Mouse (Mus musculus): Measurements from ENCODE around the gene Kcnq1.

DNA sequence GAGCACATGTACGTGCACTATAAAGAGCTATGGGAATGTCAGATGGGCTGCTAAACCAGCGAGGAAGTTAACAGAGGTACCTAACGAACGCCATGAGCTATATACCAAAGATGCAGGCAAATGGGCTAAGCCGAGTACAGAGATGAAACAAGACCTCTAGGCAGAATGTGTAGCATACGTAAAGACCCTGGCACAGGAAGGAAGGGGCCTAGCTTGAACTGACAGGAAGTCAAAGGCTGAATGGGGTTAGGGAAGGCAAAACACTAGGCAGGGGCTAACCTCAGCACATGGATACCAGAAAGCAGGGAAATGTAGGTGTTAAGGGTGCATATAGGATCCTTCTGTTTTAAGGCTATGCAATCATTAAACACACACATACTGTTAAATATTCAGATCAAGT, 298.1 kb downstream of the Kcnq1 start:
- no peak for TF ChIP-seq CTCF (IDR thresholded peaks at IDR 0.05; ENCODE audit: control insufficient read depth, insufficient read depth, insufficient read length)
- no peak for TF ChIP-seq CEBPB (IDR thresholded peaks at IDR 0.05; ENCODE audit: low read depth)
- TF ChIP-seq USF1 (IDR thresholded peaks at IDR 0.05; ENCODE audit: low read depth) = no peak
- no peak for TF ChIP-seq MAX (IDR thresholded peaks at IDR 0.05)
- no peak for TF ChIP-seq MYOD1 (IDR thresholded peaks at IDR 0.05; ENCODE audit: control insufficient read depth, insufficient read length, low read depth)

Measured in C2C12 (cell line).